Mouse (Mus musculus) bone marrow, adult 2 months (tissue): Measurements from ENCODE around the gene Pigk.

Experiments
- CTCF ChIP-seq: fragments of 200-500 bp; IDR thresholded peaks from 2 replicates; pipeline ENCODE4 v1.5.1; 2011; ENCODE audit warnings: low read length, control low read depth; ENCODE audit not compliant: control insufficient read depth, insufficient read depth
- POLR2A ChIP-seq: fragments of 200-500 bp; IDR thresholded peaks from 2 replicates; pipeline ENCODE4 v1.6.1; 2011; ENCODE audit warnings: low read depth, mild to moderate bottlenecking, control low read depth, low read length, borderline replicate concordance; ENCODE audit not compliant: control insufficient read depth

- TF ChIP-seq POLR2A: no peak
- TF ChIP-seq CTCF: no peak
Observed at GRCm38 (mm10) chr3:152702274-152702843, 11.5 kb upstream of the Pigk start.
